In genomic region chr13:59100086-59100485, GRCm38 (mm10) we compare ENCODE assay signal across 6 mouse cellular contexts.
"Had no signal": no experiment of that assay in that cellular context is flagged by ENCODE, and none has a peak within 500 bp of the region (broad histone marks: within the 10 kb centered on the region; RNA-seq: fewer than 3 reads in every experiment).

No protein-coding gene starts in this region.

- DNase-seq: kidney, adult 11 months; kidney, adult 9 months; kidney, postnatal 10 days; lung, postnatal 14 days; right cerebral cortex, postnatal 14 days; thymus, postnatal 36 days had no signal
